Mouse (Mus musculus) right cerebral cortex, postnatal 36 days (tissue): Measurements from ENCODE around the gene Spats2.
"Not testable (repeated sequence)": the region's sequence is repeated elsewhere in the genome, so short reads cannot be mapped to it uniquely, and the experiment has no call there.

ENCODE experiments used
- DNase-seq, 2 experiments: peaks; one replicate each; pipeline ENCODE4 v3.0.0; 2022; ENCODE audit warnings: low spot score in 2 of 2, mixed read lengths in 1 of 2

Spats2 gene

DNA sequence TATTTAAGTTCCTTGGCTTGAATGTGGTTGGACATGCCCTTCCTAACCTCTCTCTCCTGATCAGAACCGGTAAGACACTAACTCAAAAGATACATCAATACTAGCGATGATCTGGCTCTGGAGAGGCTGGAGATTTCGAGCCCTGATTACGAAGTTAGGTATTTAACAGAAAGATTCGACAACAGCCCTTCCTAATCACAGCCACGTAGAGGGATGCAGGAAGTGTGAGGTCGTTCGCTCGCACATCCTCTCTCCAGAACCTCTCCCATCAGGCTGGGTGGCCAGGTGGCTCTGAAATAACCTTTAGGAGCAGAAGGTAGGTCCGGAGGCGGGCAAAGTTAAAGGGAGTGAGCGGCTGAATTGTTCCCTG lies at the start of gene Spats2:
TSS of gene Spats2 (plus strand) at position 206 of the 370 bp plus-strand sequence.
- no peak for DNase-seq

DNA sequence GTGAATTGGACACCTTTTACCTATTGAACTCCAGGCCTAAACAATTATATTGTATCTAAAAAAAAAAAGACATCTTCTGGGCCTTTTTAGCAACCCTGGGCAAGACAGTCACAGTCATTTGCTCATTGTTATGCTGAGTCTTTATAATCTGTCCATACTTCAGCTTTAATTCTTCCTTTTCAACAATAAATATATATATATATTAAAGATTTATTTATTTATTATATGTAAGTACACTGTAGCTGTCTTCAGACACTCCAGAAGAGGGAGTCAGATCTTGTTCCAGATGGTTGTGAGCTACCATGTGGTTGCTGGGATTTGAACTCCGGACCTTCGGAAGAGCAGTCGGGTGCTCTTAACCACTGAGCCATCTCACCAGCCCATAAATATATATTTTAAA lies 49.7 kb upstream of the Spats2 start:
- DNase-seq = not testable (repeated sequence)

DNA sequence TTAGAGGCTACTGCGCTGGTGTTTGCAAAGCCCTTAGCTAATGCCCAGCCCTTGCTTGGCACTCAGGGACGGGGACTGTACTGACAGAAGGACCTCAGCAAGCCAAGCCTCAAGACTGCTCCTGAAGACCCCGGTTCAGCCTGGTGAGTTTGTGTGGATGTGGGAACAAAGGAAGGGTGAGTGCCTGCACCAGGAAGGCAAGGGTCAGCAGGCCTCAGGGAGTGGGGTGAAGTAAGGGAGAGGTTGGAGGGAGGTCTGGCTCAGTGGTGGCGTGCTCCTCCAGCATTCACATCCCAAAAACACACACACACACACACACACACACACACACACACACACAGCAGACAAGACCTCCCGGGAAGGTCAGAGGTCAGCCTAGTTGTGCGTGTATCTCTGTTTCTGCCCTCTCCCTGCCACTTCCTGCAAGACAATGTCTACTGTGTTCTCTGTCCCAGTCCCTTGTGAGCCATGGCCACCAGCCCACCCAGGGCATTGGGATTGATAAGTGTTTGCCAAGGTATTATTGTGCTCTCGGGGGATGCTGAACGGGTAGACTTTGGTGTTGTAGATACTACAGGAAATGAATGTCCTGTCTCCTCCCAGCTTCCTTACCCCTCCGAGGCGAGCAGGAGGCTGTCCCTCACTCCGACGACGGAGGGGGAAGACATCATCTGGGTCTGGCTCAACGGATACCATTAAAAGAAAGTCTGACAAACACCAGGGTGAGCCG lies 47.4 kb upstream of the Spats2 start:
- no peak for DNase-seq

DNA sequence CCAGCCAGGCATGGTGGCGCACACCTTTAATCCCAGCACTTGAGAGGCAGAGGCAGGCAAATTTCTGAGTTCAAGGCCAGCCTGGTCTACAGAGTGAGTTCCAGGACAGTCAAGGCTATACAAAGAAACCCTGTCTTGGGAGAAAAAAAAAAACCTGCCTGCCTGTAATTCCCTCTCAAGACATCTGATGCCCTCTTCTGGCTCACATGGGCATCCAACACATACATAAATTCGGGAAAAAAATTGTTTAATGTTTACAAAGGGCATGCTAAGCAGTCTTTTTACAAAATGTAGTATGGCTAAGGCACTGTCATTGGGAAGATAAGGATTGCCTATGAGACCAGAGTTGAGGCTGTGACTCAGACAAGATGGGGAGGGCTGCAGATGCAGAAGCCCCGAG lies 45.9 kb upstream of the Spats2 start:
- no peak for DNase-seq

DNA sequence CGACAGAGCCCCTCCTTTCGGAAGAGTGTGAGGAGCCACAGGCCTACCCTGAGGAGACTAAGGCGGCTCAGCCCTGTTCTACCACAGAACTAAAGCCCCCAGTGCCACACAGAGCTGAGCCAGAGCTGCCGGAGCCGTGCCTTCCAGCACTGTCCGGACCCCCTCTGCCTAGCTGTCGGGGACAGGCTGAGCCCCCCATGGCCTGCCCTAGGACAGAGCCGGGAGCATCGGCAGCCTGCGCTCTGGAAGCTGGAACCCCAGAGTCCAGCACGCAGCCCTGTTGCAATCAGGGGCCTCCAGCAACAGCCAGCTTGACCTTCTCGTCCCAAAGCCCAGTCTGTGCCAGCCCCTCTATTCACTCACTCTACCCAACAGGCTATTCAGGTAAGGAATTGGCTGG lies 43.4 kb upstream of the Spats2 start:
- DNase-seq = no peak

DNA sequence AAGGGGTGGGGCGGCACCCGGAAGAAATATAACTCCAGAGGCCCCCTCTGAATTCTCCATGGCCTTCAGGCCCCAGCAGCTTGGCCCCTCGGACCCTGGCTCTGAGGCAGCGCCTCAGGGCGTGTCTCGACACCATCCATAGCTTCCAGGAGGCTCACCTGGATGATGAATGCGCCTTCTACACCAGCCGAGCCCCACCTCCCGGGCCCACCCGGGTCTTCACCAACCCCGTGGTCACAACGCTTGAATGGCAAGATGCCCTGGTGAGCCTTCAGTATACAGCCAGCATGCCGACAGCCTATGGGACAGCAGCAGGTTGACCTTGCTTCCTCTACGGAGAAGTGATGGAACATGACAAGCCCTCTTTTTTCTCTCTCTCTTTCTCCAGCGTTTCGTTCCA lies 42.9 kb upstream of the Spats2 start:
- DNase-seq = no peak

DNA sequence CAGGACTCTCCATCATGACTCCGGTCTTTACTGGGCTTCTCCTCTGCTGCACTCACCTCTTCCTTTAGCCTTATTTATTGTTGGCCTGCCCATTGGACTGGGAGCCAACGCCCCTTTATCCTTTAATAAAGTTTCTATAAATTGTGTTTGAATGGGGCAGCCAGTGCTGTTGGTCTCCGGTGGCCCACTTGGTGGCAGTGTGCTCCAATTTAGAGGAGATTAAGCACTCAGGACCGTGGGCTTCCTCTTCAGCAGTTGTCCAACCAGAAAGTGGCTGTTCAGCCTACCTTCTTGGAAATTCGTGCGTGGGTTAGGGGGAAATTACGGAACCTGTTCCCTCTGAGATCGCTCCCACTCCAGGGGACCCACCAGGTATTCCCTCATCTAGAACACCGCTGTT lies 42.5 kb upstream of the Spats2 start:
- no peak for DNase-seq

DNA sequence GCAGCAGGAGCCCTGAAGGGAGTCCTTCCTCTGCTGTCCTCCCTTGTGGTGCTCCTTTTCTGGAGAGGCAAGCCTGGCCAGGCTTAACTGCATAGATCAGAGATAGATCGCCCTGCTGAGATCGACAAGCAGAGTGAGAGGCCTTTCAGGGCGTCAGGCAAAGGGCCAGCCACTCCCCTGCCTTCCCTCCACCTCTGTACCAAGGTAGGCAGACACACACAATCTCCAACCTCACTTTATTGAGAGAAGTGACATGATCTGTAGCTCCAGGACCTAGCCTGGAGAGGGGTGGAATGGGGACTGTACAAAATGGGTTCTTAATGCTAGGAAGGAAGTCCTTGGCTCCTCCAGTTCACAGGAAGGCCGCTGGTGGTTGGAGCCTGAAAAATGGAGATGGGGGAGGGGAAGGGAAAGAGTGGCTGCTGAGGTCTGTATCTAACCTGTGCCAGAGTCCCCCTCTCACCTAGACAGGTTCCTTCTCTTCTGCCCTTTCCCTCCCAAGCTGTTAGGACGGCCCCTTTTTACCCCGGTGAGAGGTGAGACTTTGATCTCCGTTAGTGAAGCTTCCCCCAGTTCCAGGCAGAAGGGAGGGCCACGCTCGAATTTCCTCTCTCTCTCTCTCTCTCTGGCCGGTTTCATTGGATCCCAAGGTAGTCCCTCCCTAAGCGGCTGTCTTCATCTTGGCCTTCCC lies 41.7 kb upstream of the Spats2 start:
- no peak for DNase-seq

DNA sequence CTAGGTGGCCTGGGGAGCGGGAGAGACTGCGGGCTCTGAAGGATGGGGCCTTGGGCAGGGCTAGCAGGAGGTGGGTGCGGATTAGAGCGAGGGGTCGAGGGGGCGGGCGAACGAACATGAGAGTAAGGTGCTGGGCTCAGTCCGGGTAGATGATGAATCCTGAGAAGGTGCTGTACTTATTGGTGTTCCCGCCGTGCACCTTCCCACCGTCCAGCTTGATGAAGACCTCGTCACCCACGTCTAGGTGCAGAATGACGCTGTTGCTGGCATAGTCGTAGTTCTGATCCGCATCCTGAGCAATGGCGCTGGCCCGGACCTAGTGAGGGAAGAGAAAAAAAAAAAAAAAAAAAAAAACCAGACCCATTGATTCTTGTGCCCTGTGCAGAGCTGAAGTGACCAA lies 41.1 kb upstream of the Spats2 start:
- DNase-seq = no peak

DNA sequence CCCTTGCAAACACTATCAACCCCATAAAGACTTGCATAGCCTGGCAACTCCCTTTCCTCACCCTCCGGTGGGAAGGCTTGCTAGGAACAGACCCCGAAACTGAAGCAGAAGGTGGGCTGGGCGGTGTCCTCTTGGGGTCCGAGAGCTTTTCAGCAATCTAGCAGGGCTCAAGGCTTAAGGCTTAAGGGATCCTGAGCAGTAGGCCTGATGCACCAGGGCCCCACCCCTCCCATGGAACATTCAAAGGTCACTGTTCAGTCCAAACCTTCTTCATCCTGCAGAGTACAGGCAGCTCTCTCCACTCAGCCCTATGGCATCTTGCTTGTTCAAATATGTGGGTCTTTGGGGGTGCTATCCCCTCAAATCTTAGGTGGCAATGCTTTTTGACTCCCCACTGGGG lies 39.7 kb upstream of the Spats2 start:
- no peak for DNase-seq

DNA sequence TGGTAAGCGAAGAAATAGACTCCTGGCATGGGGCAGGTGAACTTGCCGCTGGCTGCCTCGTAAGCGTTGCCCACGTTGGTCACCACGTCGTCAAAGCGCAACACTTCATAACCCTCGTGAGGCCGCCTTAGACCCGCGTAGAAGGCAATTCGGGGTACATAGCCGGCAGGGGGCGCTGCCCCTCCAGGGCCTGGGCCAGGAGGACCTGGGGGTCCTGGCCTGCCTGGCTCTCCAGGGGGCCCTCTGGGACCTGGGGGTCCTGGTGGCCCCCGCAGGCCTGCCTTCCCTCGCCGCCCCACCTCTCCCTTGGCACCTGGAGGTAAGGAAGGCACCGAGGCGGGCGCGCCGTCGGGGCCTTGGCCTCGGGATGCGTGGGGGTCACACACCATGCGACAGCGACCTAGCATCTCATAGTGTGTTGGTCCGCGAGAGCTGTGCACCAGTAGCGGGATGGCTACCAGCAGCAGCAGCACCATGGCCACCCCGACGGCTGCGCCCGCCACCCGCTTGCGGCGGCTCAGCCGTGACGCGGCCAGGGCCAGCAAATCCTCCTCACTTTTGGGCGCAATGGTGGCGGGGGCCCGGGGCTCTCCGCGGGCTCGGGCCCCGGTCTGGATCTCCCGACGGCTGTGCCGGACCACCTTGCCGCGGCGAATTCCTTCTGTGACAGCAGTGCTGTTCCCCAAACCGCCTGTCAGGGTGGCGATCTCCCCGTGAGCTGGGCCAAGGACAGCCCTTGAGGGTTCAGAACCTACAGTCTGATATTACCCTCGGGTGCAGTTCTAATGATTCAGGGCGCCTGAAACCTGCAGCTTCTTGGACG lies 38.3 kb upstream of the Spats2 start, which contains the start of gene C1ql4:
TSS of gene C1ql4 (minus strand) at position 565 of the 823 bp plus-strand sequence.
- no peak for DNase-seq

DNA sequence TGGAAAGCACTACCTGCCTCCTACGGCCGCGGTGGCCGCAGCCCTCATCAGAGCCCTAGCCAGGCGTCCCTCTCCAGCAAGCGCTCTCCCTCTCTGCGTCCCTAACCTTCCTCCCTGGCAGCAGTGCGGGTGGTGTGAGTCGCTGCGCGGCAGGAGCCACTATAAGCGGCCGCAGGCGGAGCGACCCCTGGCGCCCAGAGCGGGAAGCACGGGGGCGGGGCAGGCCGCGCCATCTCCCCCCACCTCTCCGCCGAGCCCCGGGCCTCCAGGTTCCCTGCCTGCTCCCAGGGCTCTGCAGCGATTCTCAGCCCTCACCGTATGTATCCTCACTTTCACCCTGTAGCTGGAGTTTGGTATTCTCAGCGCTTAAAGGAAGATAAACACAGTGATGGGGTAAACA lies 37.4 kb upstream of the Spats2 start:
- DNase-seq = peak in 1 of 2 experiments; percentile 14

DNA sequence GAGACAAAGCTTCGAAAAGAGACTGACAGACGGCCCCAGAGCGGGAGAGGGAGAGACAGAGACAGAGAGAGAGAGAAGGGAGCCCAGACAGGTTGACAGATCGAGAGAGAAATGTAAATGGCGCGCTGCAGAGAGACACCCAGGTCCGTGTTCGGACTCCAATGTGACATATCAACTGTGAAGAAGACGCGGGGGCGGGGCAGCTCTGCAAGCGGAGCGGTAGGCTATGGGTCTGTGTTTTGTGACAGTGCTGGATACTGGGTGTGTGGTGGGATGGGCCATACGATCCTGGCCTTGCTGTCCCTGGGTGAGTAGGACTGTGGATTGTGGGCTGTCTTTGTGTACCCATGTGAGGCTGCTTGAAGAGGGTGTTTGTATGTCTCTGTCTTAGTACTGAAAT lies 36.6 kb upstream of the Spats2 start:
- DNase-seq = no peak

DNA sequence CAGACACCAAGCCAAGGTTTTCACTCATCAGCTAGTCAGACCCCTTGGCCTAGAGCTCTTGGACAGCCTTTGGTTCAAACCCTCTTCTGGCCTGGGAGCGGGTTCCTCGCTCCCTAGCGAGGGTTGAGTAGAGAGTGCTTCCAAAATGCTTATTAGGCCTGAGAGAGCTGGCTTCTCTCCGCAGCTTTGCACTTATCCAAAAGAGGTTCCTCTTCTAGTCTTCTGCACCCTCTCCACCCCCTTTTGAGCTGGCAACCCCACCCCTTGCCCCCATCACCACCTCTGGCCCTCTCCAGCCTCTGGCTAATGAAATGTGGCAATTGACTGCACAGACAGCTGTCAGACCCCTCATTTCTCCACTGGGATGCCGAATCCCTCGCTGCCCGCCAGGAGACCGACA lies 32.8 kb upstream of the Spats2 start, which contains the start of gene Dnajc22:
TSS of gene Dnajc22 (plus strand) at position 301 of the 400 bp plus-strand sequence.
- no peak for DNase-seq

DNA sequence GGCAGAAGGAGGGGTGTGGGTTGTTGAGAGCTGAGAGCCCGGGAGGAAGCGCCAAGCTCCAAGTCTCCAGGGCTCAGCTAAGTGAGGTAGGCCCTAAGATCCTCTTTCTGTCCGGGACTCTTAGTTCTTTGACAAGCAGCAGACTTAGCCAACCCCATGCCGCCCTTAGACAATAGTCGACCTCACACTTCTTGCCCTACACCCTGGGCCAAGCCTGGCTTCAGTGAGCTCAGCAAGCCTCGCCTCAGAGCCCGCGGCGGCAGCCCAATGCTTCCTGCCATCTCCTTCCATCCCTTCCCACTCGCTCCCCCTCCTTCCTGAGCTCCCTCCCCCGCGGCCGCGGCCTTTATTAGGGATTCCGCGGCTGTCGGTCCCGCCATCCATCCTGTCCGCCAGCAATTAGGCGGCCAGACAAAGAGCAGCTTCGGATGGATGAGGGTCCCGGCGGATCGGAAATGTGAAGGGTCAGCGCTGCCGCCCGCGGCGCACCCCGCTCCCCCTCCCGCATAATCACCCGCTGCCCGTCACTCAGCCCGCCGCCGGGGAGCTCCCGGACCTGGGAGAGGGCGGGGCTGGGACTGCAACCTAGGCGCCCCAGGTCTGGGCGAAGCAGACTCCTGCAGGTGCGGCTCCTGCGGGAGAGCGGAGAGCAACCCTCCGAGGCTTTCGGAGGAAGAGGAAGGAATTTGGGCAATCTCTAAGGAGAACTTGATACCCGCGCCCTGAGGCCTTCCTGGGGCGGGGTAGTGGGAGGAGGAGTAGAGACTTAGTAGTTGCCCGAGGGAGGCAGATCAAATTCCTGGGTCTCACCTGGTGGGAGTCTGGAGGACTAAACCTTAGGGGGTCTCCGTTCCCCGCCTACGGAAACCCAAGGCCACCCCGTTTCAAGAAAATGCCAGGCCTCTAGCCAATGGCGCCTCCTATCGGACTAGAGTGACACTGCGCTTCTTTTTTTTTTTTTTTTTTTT lies 32.1 kb upstream of the Spats2 start:
- DNase-seq = no peak

DNA sequence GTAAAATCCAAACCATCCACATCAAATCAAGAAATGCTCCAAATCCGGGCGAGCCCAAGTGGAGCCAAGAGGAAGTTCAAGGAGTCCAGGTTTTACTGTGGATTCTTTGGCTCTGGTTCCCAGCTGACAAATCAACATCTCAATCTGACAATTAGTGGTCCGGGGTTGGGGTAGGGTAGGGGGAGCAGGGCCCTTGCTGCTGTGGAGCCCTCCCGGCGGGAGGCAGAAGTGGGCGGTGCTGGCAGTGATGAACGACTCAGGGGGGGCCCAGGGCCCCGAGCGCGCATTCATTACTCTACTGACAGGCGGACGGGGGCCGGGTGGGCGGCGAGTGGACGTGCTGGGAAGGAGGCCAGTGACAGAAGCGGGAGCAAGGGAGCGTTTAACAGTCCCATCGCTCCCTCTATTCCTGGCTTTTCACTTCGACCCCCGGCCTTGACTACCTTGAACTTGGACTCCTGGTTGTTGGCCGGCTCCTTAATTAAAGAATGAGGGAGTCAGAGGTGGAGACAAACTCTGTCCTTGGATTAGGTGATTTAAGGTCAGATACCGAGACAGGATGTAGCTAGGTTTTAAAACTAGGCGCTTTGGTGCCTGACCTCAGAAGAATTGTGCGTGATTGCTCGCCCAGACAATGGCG lies 31.0 kb upstream of the Spats2 start:
- DNase-seq = no peak

DNA sequence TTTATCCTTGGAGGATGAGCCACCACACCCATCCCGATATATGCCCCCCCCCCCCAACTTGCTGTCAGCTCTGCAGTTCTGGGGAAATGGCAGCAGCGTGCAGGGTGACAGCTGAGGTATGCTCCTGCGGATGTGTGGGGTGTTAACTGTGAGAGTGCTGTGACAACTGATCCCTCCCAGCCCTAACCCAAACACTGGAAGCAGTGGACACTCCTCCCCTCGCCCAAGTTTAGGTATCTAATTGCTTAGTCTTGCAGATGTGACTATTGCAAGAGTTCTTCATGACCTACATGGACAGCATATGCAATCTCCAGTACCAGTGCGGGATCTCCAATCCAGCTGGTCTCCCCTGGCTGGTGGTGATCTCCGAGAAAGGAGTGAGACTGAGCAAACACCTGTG lies 30.4 kb upstream of the Spats2 start:
- DNase-seq = no peak

DNA sequence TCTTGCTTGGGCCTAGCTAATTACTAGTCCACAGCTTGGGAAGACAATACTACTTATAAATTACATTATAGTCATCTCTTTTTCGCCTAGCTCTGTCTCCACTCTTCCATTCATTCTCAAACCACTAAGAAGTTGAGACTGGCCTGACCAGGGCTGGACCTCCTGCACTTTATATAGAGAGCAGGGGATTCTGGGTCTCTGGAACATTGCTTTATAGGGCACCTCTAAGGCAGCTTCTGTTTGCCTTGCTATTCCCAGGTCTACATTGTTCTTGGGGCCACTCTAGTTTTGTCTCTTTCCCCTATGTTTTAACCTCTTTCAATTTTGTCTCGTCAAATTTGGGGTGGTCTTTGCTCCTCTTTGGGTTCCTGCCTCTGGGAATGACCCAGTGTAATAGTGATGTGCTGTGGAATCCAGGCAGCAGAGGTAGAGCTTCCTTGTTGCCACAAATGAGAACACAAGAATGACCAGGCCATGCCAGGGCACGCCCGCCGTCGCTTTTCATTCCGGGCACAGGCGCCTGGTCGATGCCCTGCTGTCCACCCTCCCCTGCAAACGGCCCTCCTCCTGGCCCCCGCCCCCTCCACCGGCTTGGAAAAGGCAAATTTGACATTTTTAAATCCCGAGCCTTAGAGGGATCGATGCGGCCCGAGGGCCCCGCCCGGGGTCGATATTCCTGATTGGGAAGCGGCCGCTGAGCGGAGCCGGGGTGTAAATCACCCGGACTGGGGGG lies 29.5 kb upstream of the Spats2 start:
- DNase-seq = no peak

DNA sequence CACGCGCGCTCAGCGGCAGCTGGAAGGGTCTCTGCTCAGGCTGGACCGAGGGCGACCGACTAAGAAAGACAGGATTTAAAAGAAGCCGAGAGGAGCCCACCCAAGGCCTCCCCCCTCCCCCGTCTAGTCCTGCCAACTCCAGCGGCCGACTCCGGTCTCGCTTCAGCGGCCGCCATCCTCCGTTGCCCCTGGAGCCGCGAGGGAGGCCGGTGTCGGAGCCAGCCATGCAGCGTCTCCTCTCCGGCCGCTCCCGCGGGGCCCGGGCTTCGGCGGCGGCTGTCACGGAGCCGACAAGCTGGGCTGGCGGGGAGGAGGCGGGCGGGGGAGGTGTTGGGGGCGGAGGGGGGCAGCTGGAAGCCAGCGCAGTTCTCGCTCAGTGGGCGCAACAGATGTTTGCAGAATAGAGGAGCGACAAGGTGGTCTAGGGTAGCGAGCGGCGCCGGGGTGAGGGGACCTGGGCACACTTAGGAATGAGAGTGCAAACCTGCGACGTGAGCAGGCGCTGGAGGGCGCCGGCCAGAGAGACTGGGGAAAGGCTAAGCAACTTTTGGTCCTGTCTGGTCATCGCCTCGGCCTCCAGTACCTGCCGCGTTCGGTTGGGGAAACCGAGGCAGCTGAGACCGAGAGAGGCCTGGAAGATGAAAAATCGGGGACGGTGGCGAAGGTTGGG lies 28.8 kb upstream of the Spats2 start:
- no peak for DNase-seq
